Mouse (Mus musculus) cerebellum, postnatal 36 days (tissue): ENCODE data around the gene Tbcb.
"Not testable (repeated sequence)": the region's sequence is repeated elsewhere in the genome, so short reads cannot be mapped to it uniquely, and the experiment has no call there.

ENCODE experiments used
- DNase-seq, 2 experiments: peaks; one replicate each; pipeline ENCODE4 v3.0.0; 2021 to 2022; ENCODE audit warnings: mixed read lengths in 2 of 2

The Tbcb gene

GRCm38 (mm10) chr7:30231669-30232454 lies at the start of gene Tbcb, which contains the start of gene Polr2i:
Gene Tbcb, minus strand, starts transcription at chr7:30232272.
Gene Polr2i, plus strand, starts transcription at chr7:30231948.
- DNase-seq: peak; percentile 99

GRCm38 (mm10) chr7:30281522-30281921 lies 49.5 kb upstream of the Tbcb start:
- DNase-seq: no peak

- DNase-seq: peak; percentile 81 to 83
Observed at GRCm38 (mm10) chr7:30280670-30281138, 48.6 kb upstream of the Tbcb start.

DNA sequence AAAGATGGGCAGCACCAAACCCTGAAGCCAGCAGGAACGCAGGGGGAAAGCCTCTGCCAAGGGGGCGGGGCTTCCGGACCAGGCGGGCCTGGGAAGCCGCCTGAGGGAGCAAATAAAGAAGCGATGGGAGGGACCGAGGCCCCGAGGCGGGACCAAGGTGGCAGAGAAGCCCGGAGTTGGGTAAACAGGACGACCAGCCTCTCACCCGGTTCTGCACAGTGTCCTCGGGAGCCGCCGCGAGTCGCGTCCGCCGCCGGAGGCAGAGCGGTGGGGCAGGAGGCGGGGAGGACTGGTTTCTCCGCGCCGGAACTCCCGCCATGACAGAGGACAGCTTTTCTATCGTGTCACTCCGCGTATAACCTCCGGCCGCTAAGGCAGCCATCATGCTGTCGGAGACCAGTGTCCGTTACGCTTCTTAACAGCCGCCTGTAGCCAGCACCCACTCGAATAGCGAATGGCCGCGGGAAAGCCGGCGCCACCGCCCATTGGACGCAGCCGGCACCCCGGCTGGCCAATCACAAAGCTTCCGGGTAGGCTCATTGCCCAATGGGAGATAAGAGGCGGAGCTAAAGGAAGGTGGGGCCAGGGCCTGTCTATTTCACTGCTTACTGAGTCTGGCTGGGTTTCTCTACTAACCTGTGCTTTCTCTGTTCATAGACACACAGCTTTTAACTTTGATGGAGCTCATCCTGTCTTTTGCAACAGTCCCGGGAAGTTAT lies 48.0 kb upstream of the Tbcb start, which contains the start of the genes Thap8 and Wdr62:
Gene Thap8 (plus strand): TSS at position 144 of the 719 bp plus-strand sequence.
Gene Wdr62 (minus strand): TSS at position 469 of the 719 bp plus-strand sequence.
- DNase-seq: peak; percentile 89 to 90

DNA sequence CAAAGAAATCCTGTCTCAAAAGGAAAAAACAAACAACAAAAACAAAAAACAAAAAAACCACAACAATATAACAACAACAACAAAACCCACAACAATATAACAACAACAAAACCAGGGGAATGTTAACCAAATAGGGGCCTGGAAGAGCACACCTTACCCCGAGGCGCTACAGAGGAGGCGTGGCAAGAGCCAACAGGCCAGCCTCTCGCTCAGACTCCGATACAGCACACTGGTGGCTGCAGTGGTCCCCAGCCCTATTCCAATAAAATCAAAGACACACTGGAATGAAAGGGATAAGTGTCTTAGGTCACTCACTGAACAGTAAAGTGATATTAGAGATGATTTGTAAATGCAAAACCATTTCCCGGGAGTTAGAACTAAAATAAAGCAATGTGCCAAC lies 47.5 kb upstream of the Tbcb start:
- no peak for DNase-seq

DNA sequence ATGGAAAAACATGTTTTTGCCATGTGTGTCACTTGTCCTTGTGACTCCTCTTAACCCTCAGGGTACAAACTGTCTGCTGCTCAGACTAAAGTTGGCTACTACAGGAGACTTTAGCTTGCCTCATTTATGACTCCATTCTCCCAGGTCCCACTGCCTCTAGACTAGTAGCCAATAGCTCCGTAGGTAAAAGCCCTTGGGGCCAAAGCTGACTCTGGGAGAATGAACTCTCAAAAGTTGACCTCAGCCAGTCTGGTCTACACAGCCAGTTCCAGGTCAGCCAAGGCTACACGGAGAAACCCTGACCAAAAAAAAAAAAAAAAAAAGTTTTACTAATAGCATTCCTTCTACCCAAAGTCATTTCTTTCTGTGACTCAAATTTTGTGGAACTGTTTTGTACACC lies 46.8 kb upstream of the Tbcb start:
- no peak for DNase-seq

- no peak for DNase-seq
Observed at GRCm38 (mm10) chr7:30274383-30274782, 42.3 kb upstream of the Tbcb start.

GRCm38 (mm10) chr7:30269641-30270040 lies 37.6 kb upstream of the Tbcb start:
- no peak for DNase-seq

DNA sequence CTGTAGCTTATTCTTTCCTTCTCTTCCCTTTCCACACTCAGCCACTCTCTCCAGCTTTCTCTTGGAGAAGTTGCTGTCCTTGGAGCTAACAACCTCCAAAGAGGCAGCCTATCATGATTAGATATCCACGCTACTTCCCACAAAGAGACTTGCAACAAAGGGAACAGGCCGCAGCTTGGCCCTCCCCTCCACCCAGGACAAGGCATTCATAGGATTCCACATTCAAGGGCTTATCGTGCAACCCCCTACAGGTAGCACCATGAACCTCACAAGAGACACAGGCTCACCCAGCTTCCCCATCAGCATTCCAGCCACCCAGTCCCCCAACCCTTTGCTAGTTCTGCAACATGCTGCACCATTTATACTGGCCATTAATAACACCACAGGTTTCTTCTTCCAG lies 34.7 kb upstream of the Tbcb start:
- no peak for DNase-seq

GRCm38 (mm10) chr7:30265935-30266334 lies 33.9 kb upstream of the Tbcb start:
- DNase-seq: no peak

- DNase-seq: no peak
Observed at GRCm38 (mm10) chr7:30265531-30265930, 33.5 kb upstream of the Tbcb start.

DNA sequence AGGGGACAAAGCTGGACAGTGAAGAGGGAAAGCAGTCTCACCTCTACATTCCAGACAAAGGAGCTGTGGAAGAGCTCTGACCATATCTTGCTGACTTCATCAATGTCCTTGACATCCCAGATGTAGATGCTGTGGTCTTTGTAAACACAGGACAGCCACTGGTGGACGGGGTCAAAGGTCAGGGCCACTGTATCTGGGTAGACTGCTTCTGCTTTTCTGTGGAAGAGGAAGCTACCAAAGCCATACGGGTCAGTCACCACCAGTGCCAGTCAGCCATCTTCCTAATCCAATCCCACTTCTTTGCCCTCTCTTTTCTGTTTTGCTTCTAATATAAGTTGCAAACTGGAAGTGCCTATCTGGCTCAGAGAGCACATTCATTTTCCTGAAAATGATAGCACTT lies 33.0 kb upstream of the Tbcb start:
- no peak for DNase-seq

GRCm38 (mm10) chr7:30251956-30252954 lies 20.2 kb upstream of the Tbcb start:
- no peak for DNase-seq

GRCm38 (mm10) chr7:30237374-30237773 lies 5.3 kb upstream of the Tbcb start:
- DNase-seq: not testable (repeated sequence)

DNA sequence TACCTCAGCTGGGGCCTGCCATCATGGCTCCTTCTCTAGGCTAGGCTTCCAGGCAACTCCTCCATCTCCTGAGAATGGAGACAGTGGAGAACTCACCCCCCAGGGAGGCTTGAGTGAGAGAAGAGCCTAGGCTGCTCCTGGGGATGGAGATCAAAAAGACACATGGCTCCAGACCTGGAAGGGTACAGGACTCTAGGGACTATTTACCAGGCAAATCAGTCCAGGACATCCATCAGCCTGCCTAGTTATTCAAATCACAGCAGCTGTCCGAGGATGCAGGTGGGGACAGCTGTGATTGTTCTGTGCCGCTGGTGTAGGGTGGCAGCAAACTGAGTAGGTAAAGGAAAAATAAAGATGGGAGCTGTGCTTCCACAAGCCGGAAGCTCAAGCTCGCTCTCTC lies 3.6 kb upstream of the Tbcb start, which contains the start of gene Ovol3:
Gene Ovol3 (minus strand): TSS at position 101 of the 400 bp plus-strand sequence.
- DNase-seq: no peak

DNA sequence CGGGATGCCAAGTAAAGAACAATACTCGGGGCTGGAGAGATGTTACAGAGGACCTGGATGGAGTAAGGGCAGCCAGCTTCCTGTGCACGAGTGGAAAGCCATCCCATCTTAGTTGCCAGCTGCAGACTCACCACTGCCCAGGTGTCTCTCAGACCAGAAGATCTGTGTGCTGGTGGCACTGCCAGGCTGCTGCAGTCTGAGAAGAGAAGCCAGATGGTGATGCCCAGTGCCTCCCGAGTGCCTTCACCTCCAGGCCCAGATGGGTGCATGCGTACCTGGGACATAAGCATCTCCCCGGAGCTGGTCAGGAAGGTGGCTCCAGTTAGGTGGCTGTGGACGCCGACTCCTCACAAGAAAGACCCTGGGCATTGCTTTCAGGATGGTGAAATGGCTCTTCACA lies 3.0 kb upstream of the Tbcb start:
- DNase-seq: no peak

DNA sequence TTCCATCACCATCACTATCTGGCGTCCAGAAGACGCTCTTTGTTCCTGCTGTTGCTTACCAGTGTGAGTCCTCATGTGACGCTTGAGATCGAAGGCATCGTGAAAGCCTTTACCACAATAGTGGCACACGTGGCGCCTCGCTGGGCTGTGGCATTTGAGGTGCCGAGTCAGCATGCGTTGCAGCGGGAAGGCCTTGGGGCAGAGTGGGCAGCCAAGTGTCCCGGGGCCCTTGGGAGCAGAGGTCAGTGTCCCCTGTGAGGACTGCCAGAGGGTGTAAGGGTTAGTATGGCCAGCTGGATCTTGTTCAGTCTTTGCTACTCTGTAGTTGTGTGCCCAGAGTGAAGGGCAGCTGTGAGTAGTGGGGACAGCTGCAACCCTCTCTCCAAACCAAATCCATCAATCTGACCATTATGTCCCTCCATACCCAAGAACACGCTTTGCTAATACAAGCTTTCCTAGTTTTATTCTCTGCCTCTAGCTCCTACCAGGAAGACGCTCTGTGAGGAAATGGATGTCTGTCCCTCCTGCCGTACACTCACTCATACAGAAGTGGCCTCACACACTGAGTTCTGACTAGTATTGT lies 2.3 kb upstream of the Tbcb start:
- DNase-seq: no peak

DNA sequence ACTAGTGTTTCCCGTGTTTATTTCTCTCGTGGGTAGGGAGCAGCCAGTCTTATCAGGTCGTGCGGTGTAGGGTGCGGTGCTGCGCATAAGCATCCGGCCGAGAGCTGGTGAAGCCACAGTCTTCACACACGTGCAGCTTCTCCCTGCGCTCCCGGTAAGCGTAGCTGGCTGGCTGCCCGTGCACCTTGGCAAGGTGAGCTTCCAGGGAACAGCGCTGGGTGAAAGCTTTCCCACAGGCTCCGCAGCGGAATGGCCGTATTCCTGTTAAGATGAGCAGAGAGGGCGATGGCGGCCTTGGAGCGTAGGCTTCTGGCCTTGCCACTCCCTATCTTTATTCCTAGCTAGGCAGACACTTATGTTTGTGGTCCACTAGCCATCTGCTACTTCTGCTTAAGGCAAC lies 1.3 kb upstream of the Tbcb start:
- DNase-seq: peak; percentile 35 to 40

DNA sequence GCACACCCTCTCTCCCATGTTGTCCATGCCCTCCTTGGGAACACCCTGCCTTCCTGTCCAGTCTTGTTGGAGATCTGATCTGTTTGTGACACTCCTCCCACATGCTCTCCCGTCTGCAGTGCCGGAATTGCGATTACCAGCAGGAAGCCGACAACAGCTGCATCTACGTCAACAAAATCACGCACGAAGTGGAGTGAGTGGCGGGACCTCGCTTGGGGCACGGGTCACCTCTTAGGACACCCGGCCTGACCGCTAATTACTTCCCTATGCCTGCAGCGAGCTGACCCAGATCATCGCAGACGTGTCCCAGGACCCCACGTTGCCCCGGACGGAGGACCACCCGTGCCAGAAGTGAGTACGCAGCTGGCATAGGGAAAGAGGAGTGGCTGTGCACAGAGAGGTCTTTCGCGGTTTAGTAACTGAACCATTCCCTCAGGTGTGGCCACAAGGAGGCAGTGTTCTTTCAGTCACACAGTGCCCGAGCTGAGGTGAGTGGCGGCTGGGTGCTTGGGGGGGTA lies 618 bp upstream of the Tbcb start:
- DNase-seq: peak; percentile 61 to 66

GRCm38 (mm10) chr7:30231328-30231668 lies 774 bp downstream of the Tbcb start:
- DNase-seq: no peak

- DNase-seq: no peak
Observed at GRCm38 (mm10) chr7:30224206-30224605, 7.9 kb downstream of the Tbcb start.

DNA sequence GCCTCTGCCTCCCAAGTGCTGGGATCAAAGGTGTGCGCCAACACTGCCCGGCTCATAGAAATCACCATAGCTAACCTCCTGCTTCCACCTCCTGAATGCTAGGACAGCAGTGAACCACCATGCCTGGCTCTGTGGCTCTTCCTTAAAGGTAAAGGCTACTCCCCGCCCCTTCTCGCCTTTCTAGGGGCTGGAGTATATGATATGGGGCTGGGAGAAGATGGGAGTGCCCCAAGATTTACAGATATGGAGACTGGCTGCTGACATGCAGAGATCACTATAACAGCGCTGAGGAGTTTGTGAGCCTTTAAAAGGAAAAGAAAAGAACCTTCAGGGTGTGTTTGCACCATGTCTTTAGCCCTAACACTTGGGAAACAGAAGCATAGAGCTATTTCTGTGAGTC lies 9.9 kb downstream of the Tbcb start:
- no peak for DNase-seq
